Mouse (Mus musculus): ENCODE measurements around the gene Ptafr.

DNA sequence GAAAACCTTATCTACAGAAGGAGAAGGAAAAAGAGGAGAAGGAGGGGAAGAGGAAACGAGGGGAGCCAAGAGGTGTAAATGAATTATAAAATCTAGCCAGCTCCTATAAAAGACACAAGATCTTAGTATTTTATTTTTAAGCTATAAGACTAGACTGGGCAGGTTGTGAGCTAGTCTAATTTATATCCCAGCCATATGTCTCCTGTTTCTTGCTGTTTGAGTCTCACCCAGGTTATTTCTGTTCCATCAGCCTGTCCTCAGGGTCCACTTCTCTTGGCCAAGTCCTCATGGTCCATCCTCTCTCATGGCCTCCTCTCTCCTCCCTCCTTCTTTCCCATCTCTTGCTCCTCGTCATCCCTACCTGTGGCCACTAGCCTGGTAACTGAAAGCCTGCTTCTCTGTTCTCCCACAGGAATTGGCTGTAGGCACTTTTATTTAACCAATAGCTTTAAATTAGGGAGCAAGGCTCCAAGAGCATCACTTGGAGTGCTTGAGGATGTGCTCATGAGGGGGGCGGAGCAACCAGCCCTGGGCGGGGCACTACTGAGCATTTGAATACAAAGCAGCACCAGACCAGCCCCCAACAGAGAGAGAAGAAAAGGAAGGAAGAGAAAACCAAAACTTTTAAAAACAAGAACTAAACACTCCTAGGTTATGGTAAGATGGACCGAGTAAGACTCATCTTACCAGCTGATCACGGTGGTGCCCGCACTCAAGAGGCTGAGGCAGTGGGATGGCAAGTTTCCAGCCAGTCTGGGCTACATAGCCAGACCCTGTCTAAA, 57.6 kb downstream of the Ptafr start:
- TF ChIP-seq CTCF (IDR thresholded peaks at IDR 0.05; ENCODE audit: extremely low read depth, insufficient read depth, insufficient read length, insufficient replicate concordance) (no peak), POLR2A (IDR thresholded peaks at IDR 0.05; ENCODE audit: low read depth, low read length) (no peak)
